Mouse (Mus musculus) adrenal gland, postnatal 10 days (tissue): Measurements from ENCODE around the gene Wdfy4. TPM values are rescaled to one million over a fixed set of nuclear protein-coding genes. Genes with fewer than 3 reads are reported as not detected.

Experiments
- DNase-seq: peaks from one replicate; pipeline ENCODE4 v3.0.0; 2021; ENCODE audit warnings: mixed read lengths
- total RNA-seq, 2 experiments: library from RNA; stranded (reverse); gene quantifications; 2 replicates each; pipeline ENCODE4 v1.2.3; 2021

The Wdfy4 gene
- total RNA-seq, 2 experiments from 2014 or later, result 5.4 to 6.5 TPM

GRCm38 (mm10) chr14:32970700-32971099 lies 214.6 kb downstream of the Wdfy4 start:
- no peak for DNase-seq

- DNase-seq, result no peak
These were observed 220.6 kb downstream of the Wdfy4 start for GRCm38 (mm10) chr14:32964742-32965141.

- DNase-seq, result peak; percentile 79
These were observed 224.8 kb downstream of the Wdfy4 start for GRCm38 (mm10) chr14:32960481-32960880.

- DNase-seq, result peak; percentile 17
These were observed 226.6 kb downstream of the Wdfy4 start for GRCm38 (mm10) chr14:32958671-32959070.

GRCm38 (mm10) chr14:32956486-32956885 lies 228.8 kb downstream of the Wdfy4 start:
- peak; percentile 9 for DNase-seq

GRCm38 (mm10) chr14:32950312-32951301 lies 234.7 kb downstream of the Wdfy4 start:
- DNase-seq, result peak; percentile 38

- DNase-seq, result no peak
These were observed 237.8 kb downstream of the Wdfy4 start for GRCm38 (mm10) chr14:32947512-32947911.

- no peak for DNase-seq
These were observed 246.1 kb downstream of the Wdfy4 start for GRCm38 (mm10) chr14:32939217-32939616.

GRCm38 (mm10) chr14:32934064-32934463 lies 251.2 kb downstream of the Wdfy4 start:
- DNase-seq, result no peak

GRCm38 (mm10) chr14:32932220-32932619 lies 253.1 kb downstream of the Wdfy4 start:
- no peak for DNase-seq

- DNase-seq, result no peak
These were observed 253.6 kb downstream of the Wdfy4 start for GRCm38 (mm10) chr14:32931709-32932108.

GRCm38 (mm10) chr14:32923871-32924270 lies 261.4 kb downstream of the Wdfy4 start:
- no peak for DNase-seq

GRCm38 (mm10) chr14:32917919-32918318 lies 267.4 kb downstream of the Wdfy4 start:
- no peak for DNase-seq

- DNase-seq, result no peak
These were observed 269.9 kb downstream of the Wdfy4 start for GRCm38 (mm10) chr14:32915360-32915759.

- DNase-seq, result no peak
These were observed 274.1 kb downstream of the Wdfy4 start for GRCm38 (mm10) chr14:32911187-32911586.

Other genes with a start within 250 kb of the Wdfy4 start
- under 1 TPM; 0.51 to 0.67 TPM for gene Lrrc18, start 194.1 kb downstream of the Wdfy4 start, total RNA-seq
- gene Arhgap22, start 28.5 kb upstream of the Wdfy4 start, total RNA-seq, result 1 to 10 TPM; 4.8 to 5.5 TPM